Mouse (Mus musculus) liver, embryonic 11.5 days (tissue): Measurements from ENCODE around the gene Stx8. TPM values are rescaled to one million over a fixed set of nuclear protein-coding genes. Genes with fewer than 3 reads are reported as not detected.
A peak's percentile ranks its signal among the peaks of the same experiment; 100 is the strongest.

Experiments
- ATAC-seq: fragments of 200-750 bp; cut with Nextera tagmentation; replicated peaks from 2 replicates; pipeline ENCODE4 v1.8.0; 2017; ENCODE audit warnings: moderate number of reproducible peaks, mild to moderate bottlenecking, moderate TSS enrichment, moderate library complexity; ENCODE audit not compliant: low FRiP score
- DNase-seq: peaks from one replicate; pipeline ENCODE4 v3.0.0-alpha.2; 2017; ENCODE audit warnings: low spot score
- H3K27ac ChIP-seq: fragments of 300-500 bp; sonication (generic); 2 replicates; pipeline ENCODE4 v1.5.1; 2014; ENCODE audit warnings: mild to moderate bottlenecking, low read depth, low read length, control low read depth
- H3K27me3 ChIP-seq: fragments of 300-500 bp; sonication (generic); replicated peaks from 2 replicates; pipeline ENCODE4 v1.6.1; 2014; ENCODE audit warnings: low read length, mixed read lengths; ENCODE audit not compliant: control insufficient read depth, insufficient read depth
- H3K36me3 ChIP-seq: fragments of 300-500 bp; sonication (generic); 2 replicates; pipeline ENCODE4 v1.6.1; 2014; ENCODE audit warnings: mild to moderate bottlenecking, low read length, moderate library complexity, mixed read lengths; ENCODE audit not compliant: control insufficient read depth, insufficient read depth
- H3K4me1 ChIP-seq: fragments of 300-500 bp; sonication (generic); replicated peaks from 2 replicates; pipeline ENCODE4 v1.6.1; 2014; ENCODE audit warnings: low read length, mixed read lengths; ENCODE audit not compliant: control insufficient read depth, insufficient read depth
- H3K4me2 ChIP-seq: fragments of 300-500 bp; sonication (generic); 2 replicates; pipeline ENCODE4 v1.6.1; 2014; ENCODE audit warnings: mild to moderate bottlenecking, control low read depth, moderate library complexity
- H3K4me3 ChIP-seq: fragments of 300-500 bp; sonication (generic); 2 replicates; pipeline ENCODE4 v1.5.1; 2014; ENCODE audit warnings: low read depth, low read length, control low read depth
- H3K9ac ChIP-seq: fragments of 300-500 bp; sonication (generic); 2 replicates; pipeline ENCODE4 v1.6.1; 2014; ENCODE audit warnings: low read depth, low read length, control low read depth
- H3K9me3 ChIP-seq: fragments of 300-500 bp; sonication (generic); 2 replicates; pipeline ENCODE4 v1.6.1; 2016; ENCODE audit warnings: low read length, inconsistent platforms, mixed read lengths; ENCODE audit not compliant: control insufficient read depth
- WGBS: fragments of 180-500 bp; shearing (Covaris S2); extraction: QIAGEN DNeasy Blood & Tissue Kit; methylation state at CpG from one replicate; pipeline ENCODE4 v1.1.7; 2014; 5-methylcytosine and 5-hydroxymethylcytosine counted together
- polyA plus RNA-seq: library from polyadenylated mRNA; unstranded; fragments of >200 nt; fragmentation: Nextera tagmentation; extraction: Ambion mirVana; gene quantifications from 2 replicates; pipeline ENCODE4 v1.2.1, GENCODE M21; 2014

Gene Stx8
- polyA plus RNA-seq, 1 experiment from 2014 or later, result 45.8 TPM

- H3K27ac ChIP-seq, result no peak overlapping the region
- 72% methylated on average over 5 of the region's 5 CpGs for WGBS
- no peaks in the 10 kb centered on the region for H3K27me3 ChIP-seq
- DNase-seq, result no peak
- H3K4me2 ChIP-seq, result no peak overlapping the region
- no peaks in the 10 kb centered on the region for H3K9me3 ChIP-seq
- no peak for ATAC-seq
- H3K9ac ChIP-seq, result no peak overlapping the region
- H3K4me3 ChIP-seq, result no peak overlapping the region
- H3K4me1 ChIP-seq, result no peaks in the 10 kb centered on the region
- no peaks in the 10 kb centered on the region for H3K36me3 ChIP-seq
Observed at GRCm38 (mm10) chr11:67999629-68000028, 33.6 kb downstream of the Stx8 start.

GRCm38 (mm10) chr11:68004191-68004590 is 38.2 kb downstream of the Stx8 start:
- no peak overlapping the region for H3K4me2 ChIP-seq
- WGBS, result 22% methylated on average over 6 of the region's 6 CpGs

GRCm38 (mm10) chr11:68006216-68006789 is 40.3 kb downstream of the Stx8 start:
- ATAC-seq, result no peak
- no peak for DNase-seq

More at GRCm38 (mm10) chr11:68004191-68004590, 38.2 kb downstream of the Stx8 start:
- Histone ChIP-seq H3K9ac (no peak overlapping the region), H3K9me3 (no peaks in the 10 kb centered on the region), H3K36me3 (no peaks in the 10 kb centered on the region), H3K27ac (no peak overlapping the region), H3K27me3 (no peaks in the 10 kb centered on the region), H3K4me3 (no peak overlapping the region), H3K4me1 (no peaks in the 10 kb centered on the region; the same call in 1 of the 2 replicates)
- DNase-seq (peak; percentile 41), ATAC-seq (no peak)

GRCm38 (mm10) chr11:68007645-68008044 is 41.7 kb downstream of the Stx8 start:
- no peaks in the 10 kb centered on the region; the same call in 1 of the 2 replicates for H3K4me1 ChIP-seq
- ATAC-seq (no peak), DNase-seq (no peak)
- H3K4me2 ChIP-seq, result no peak overlapping the region
- H3K4me3 ChIP-seq, result no peak overlapping the region
- H3K9me3 ChIP-seq, result no peaks in the 10 kb centered on the region
- 59% methylated on average over 6 of the region's 6 CpGs for WGBS
- H3K27ac ChIP-seq, result no peak overlapping the region
- no peak overlapping the region for H3K9ac ChIP-seq
- H3K36me3 ChIP-seq, result no peaks in the 10 kb centered on the region
- no peaks in the 10 kb centered on the region for H3K27me3 ChIP-seq

More at GRCm38 (mm10) chr11:68006216-68006789, 40.3 kb downstream of the Stx8 start:
- H3K36me3 ChIP-seq, result no peaks in the 10 kb centered on the region
- WGBS, result 48% methylated on average over 8 of the region's 8 CpGs
- H3K9me3 ChIP-seq, result no peaks in the 10 kb centered on the region
- no peaks in the 10 kb centered on the region for H3K27me3 ChIP-seq
- no peak overlapping the region for H3K4me3 ChIP-seq
- H3K4me1 ChIP-seq, result no peaks in the 10 kb centered on the region; the same call in 1 of the 2 replicates
- H3K27ac ChIP-seq, result no peak overlapping the region
- H3K9ac ChIP-seq, result no peak overlapping the region
- H3K4me2 ChIP-seq, result no peak overlapping the region

GRCm38 (mm10) chr11:68009377-68009776 is 43.4 kb downstream of the Stx8 start:
- Histone ChIP-seq H3K9ac (no peak overlapping the region), H3K36me3 (no peaks in the 10 kb centered on the region), H3K27me3 (no peaks in the 10 kb centered on the region), H3K9me3 (no peaks in the 10 kb centered on the region), H3K4me2 (no peak overlapping the region), H3K4me1 (no peaks in the 10 kb centered on the region; the same call in 1 of the 2 replicates), H3K27ac (no peak overlapping the region), H3K4me3 (no peak overlapping the region)
- DNase-seq (no peak), ATAC-seq (no peak)
- WGBS, result 83% methylated on average over 5 of the region's 5 CpGs

GRCm38 (mm10) chr11:68012207-68012606 is 46.2 kb downstream of the Stx8 start:
- Histone ChIP-seq H3K36me3 (no peaks in the 10 kb centered on the region), H3K4me3 (no peak overlapping the region), H3K4me1 (no peaks in the 10 kb centered on the region), H3K9me3 (no peaks in the 10 kb centered on the region), H3K27me3 (no peaks in the 10 kb centered on the region), H3K9ac (no peak overlapping the region), H3K27ac (no peak overlapping the region), H3K4me2 (no peak overlapping the region)
- 76% methylated on average over 7 of the region's 7 CpGs for WGBS
- DNase-seq (no peak), ATAC-seq (no peak)

- Histone ChIP-seq H3K27ac (no peak overlapping the region), H3K9me3 (no peaks in the 10 kb centered on the region), H3K4me3 (no peak overlapping the region), H3K9ac (no peak overlapping the region), H3K36me3 (no peaks in the 10 kb centered on the region), H3K4me2 (no peak overlapping the region), H3K4me1 (peaks cover 8% of the 10 kb centered on the region), H3K27me3 (no peaks in the 10 kb centered on the region)
- DNase-seq, result no peak
- no peak for ATAC-seq
- 86% methylated on average over 8 of the region's 8 CpGs for WGBS
Observed at GRCm38 (mm10) chr11:68018191-68018590, 52.2 kb downstream of the Stx8 start.

GRCm38 (mm10) chr11:68019156-68019555 is 53.2 kb downstream of the Stx8 start:
- 48% methylated on average over 11 of the region's 11 CpGs for whole genome bisulfite sequencing
- no peak overlapping the region; the same call in 1 of the 2 replicates for H3K4me2 ChIP-seq
- no peak overlapping the region for H3K9ac ChIP-seq
- H3K36me3 ChIP-seq, result no peaks in the 10 kb centered on the region
- no peaks in the 10 kb centered on the region for H3K9me3 ChIP-seq
- no peak for DNase-seq
- H3K27me3 ChIP-seq, result no peaks in the 10 kb centered on the region
- H3K27ac ChIP-seq, result no peak overlapping the region
- H3K4me3 ChIP-seq, result no peak overlapping the region
- H3K4me1 ChIP-seq, result peaks cover 14% of the 10 kb centered on the region
- ATAC-seq, result no peak

GRCm38 (mm10) chr11:68021976-68022375 is 56.0 kb downstream of the Stx8 start:
- H3K27me3 ChIP-seq, result no peaks in the 10 kb centered on the region
- no peak overlapping the region for H3K4me3 ChIP-seq
- no peak overlapping the region for H3K4me2 ChIP-seq
- no peaks in the 10 kb centered on the region for H3K36me3 ChIP-seq
- no peak overlapping the region for H3K9ac ChIP-seq
- ATAC-seq (no peak), DNase-seq (no peak)
- H3K9me3 ChIP-seq, result no peaks in the 10 kb centered on the region
- WGBS, result 85% methylated on average over 7 of the region's 7 CpGs
- peaks cover 14% of the 10 kb centered on the region for H3K4me1 ChIP-seq
- H3K27ac ChIP-seq, result no peak overlapping the region
